Mouse (Mus musculus) liver, adult 2 months (tissue): ENCODE results near the gene Gm5901. TPM values are rescaled to one million over a fixed set of nuclear protein-coding genes. Genes with fewer than 3 reads are reported as not detected.
"Not testable (repeated sequence)": the region's sequence is repeated elsewhere in the genome, so short reads cannot be mapped to it uniquely, and the experiment has no call there.

Experiments used
- DNase-seq: peaks from one replicate; pipeline ENCODE4 v3.0.0-alpha.2; 2011; ENCODE audit warnings: low read depth, low spot score; ENCODE audit errors: extremely low read depth
- H3K27ac ChIP-seq: fragments of 200-500 bp; replicated peaks from 2 replicates; pipeline ENCODE4 v1.5.1; 2012; ENCODE audit warnings: low read depth, mild to moderate bottlenecking, control low read depth, inconsistent platforms, low read length; ENCODE audit not compliant: insufficient read depth
- H3K27me3 ChIP-seq: fragments of 200-500 bp; 2 replicates; pipeline ENCODE4 v1.6.1; 2012; ENCODE audit warnings: mild to moderate bottlenecking, moderate library complexity, low read length, inconsistent platforms; ENCODE audit not compliant: control insufficient read depth, insufficient read depth
- H3K36me3 ChIP-seq: fragments of 200-500 bp; 2 replicates; pipeline ENCODE4 v1.6.1; 2012; ENCODE audit warnings: low read length, inconsistent platforms; ENCODE audit not compliant: control insufficient read depth, insufficient read depth
- H3K4me1 ChIP-seq: fragments of 200-500 bp; 2 replicates; pipeline ENCODE4 v1.6.1; 2011; ENCODE audit warnings: low read length; ENCODE audit not compliant: control insufficient read depth, insufficient read depth
- H3K4me3 ChIP-seq: fragments of 200-500 bp; 2 replicates; pipeline ENCODE4 v1.5.1; 2011; ENCODE audit warnings: low read depth, mild to moderate bottlenecking, control low read depth, low read length, moderate library complexity; ENCODE audit not compliant: insufficient read depth
- H3K79me2 ChIP-seq: fragments of 200-500 bp; 2 replicates; pipeline ENCODE4 v1.6.1; 2012; ENCODE audit warnings: inconsistent platforms, mild to moderate bottlenecking, low read length, moderate library complexity; ENCODE audit not compliant: control insufficient read depth, insufficient read depth
- H3K9ac ChIP-seq: fragments of 200-500 bp; 2 replicates; pipeline ENCODE4 v1.6.1; 2012; ENCODE audit warnings: low read depth, mild to moderate bottlenecking, control low read depth, inconsistent platforms, low read length
- CTCF ChIP-seq: fragments of 200-500 bp; IDR thresholded peaks from 2 replicates; pipeline ENCODE4 v1.5.1; 2011; ENCODE audit warnings: low read depth, low read length, control low read depth
- POLR2A ChIP-seq: fragments of 200-500 bp; IDR thresholded peaks from 2 replicates; pipeline ENCODE4 v1.6.1; 2011; ENCODE audit warnings: low read length, control low read depth; ENCODE audit not compliant: insufficient read depth; ENCODE audit errors: extremely low read depth
- WGBS: fragments of 180-500 bp; shearing (Covaris S2); methylation state at CpG from one replicate; pipeline ENCODE4 v1.1.7; 2018; 5-methylcytosine and 5-hydroxymethylcytosine counted together
- polyA plus RNA-seq: library from polyadenylated mRNA; depleted of rRNA; stranded (reverse); fragments of >200 nt; gene quantifications from 2 replicates; pipeline ENCODE4 v1.2.3, GENCODE M21; 2012; rRNA removed
- total RNA-seq: library from RNA; depleted of rRNA; stranded (reverse); fragments of >200 nt; gene quantifications from 2 replicates; pipeline ENCODE4 v1.2.3, GENCODE M21; 2014; rRNA removed

Gene Gm5901
- total RNA-seq (not detected in 2 replicates), polyA plus RNA-seq (0.07 TPM in 1 of 2 replicates, not detected in the other)

DNA sequence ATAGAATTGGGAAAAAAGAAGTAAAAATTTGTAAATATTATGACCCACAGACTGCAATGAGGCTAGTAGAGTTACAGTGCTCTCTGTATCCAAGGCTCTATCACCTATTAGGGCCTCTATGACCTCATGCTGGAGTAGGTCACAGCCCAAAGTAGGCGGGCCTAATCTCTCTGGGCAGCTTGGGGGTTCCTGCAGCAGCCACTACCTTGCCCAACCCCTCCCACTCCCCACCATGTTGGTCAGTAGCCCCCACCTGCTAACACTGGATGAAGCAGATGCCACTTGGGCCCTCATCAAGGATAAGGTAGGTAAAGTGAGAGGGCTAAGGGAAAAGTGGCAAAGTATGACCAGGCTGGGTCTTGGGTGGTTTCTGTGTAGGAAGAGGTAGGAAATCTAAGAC, at the start of gene Gm5901:
TSS of gene Gm5901 (plus strand) at position 173 of the 400 bp plus-strand sequence.
- H3K4me1 ChIP-seq = no peaks in the 10 kb centered on the region
- no peaks in the 10 kb centered on the region for H3K27me3 ChIP-seq
- no peak within 1 kb of the TSS for H3K9ac ChIP-seq
- no peak for DNase-seq
- 85% methylated on average over 1 of the region's 1 CpGs for WGBS
- H3K79me2 ChIP-seq = no peaks in the 10 kb centered on the region
- H3K27ac ChIP-seq = no peak within 1 kb of the TSS
- TF ChIP-seq POLR2A (no peak), CTCF (no peak)
- H3K36me3 ChIP-seq = peaks cover 23% of the 10 kb centered on the region
- no peak within 1 kb of the TSS for H3K4me3 ChIP-seq

DNA sequence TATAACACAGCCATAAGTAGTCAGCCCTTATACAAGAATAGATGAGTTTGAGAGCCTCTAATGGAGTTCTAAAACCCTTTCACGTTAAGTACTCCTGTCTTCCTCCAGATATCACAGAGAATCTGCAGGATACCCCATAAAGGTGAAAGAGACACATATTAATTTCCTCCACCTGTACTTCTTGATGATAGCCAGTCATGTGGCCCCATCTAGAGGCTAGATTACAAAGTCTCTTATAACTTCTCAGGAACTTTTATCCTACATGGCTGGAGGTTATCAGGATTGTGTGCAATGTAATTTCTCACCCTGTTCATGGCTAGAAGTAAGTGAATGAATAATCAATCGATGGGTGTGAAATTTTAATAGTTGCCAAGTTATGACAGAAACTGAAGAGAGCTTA, 49.5 kb upstream of the Gm5901 start:
- no peak for DNase-seq
- Histone ChIP-seq H3K27me3 (no peaks in the 10 kb centered on the region), H3K36me3 (no peaks in the 10 kb centered on the region), H3K79me2 (no peaks in the 10 kb centered on the region), H3K9ac (no peak overlapping the region), H3K27ac (no peak overlapping the region), H3K4me1 (no peaks in the 10 kb centered on the region), H3K4me3 (no peak overlapping the region)
- TF ChIP-seq POLR2A = no peak
- no peak for TF ChIP-seq CTCF
- WGBS = 56% methylated on average over 2 of the region's 2 CpGs

DNA sequence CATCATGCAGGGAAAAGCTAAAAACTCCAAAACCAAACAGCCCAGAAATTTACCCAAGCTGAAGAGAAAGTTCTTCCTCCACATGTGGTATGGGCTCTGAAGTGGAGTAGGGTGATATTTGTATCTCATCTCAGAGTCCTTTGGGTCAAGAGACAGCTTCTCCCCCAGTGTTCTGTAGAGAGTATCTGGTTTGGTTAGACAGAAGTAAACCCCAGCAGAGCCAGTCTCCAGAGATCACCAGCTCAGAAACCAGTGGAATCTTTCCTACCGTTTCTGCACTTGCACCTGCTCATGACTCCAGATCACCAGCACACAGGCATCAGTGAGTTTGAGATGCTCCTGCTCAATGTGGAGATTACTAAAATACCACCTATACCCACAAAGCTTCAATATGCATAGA, 40.8 kb upstream of the Gm5901 start, which contains the start of gene Olfr690:
TSS of gene Olfr690 (minus strand) at position 101 of the 400 bp plus-strand sequence.
- Histone ChIP-seq H3K4me1 (no peaks in the 10 kb centered on the region), H3K4me3 (no peak within 1 kb of the TSS), H3K79me2 (no peaks in the 10 kb centered on the region), H3K27ac (no peak within 1 kb of the TSS), H3K36me3 (no peaks in the 10 kb centered on the region), H3K27me3 (no peaks in the 10 kb centered on the region), H3K9ac (no peak within 1 kb of the TSS)
- 83% methylated on average over 1 of the region's 1 CpGs for WGBS
- TF ChIP-seq CTCF (no peak), POLR2A (no peak)
- DNase-seq = no peak

DNA sequence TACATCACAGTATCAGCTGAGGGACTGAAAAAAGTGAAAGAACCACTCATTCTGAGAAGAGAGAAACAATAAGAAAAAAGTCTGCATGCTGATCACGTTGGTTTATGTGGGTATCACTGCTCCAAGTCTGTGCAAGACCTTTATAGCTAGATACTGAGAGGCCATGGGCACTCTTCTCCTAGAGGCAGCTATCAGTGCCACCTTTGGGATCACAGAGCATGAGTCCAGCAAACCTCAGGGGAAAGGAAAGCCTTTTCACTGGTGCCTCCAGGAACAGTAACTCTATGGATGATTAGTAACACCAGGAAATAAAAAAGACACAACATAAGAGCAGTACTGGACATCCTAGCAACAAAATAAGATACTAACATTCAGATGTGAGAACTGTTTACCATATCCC, 32.7 kb upstream of the Gm5901 start, which contains the start of gene Olfr691:
TSS of gene Olfr691 (minus strand) at position 101 of the 400 bp plus-strand sequence.
- H3K4me3 ChIP-seq = no peak within 1 kb of the TSS
- no peak within 1 kb of the TSS for H3K27ac ChIP-seq
- H3K9ac ChIP-seq = no peak within 1 kb of the TSS
- DNase-seq = no peak
- WGBS = 42% methylated on average over 1 of the region's 1 CpGs
- no peak for TF ChIP-seq POLR2A
- no peak for TF ChIP-seq CTCF
- H3K36me3 ChIP-seq = no peaks in the 10 kb centered on the region
- H3K27me3 ChIP-seq = no peaks in the 10 kb centered on the region
- no peaks in the 10 kb centered on the region for H3K79me2 ChIP-seq
- H3K4me1 ChIP-seq = no peaks in the 10 kb centered on the region

DNA sequence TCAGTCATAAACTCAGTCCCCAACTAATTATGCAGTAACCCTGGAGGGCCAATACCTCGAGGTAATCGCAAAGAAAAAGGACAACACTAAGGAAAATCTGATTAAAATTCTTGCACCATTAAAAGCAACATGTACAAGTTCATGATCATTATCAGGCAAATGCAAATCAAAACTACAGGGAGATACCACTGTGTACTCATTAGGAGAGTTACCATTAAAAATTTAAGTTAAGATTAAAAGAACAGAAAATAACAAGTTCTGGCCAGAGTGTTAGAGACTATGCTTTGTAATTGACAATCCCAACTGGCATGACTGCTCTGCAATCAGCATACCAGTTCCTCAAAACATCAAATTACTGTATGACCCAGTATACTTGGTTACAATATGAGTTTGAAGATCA, 32.1 kb upstream of the Gm5901 start:
- WGBS = 76% methylated on average over 2 of the region's 2 CpGs
- H3K4me3 ChIP-seq = no peak overlapping the region
- H3K79me2 ChIP-seq = no peaks in the 10 kb centered on the region
- H3K9ac ChIP-seq = no peak overlapping the region
- no peak overlapping the region for H3K27ac ChIP-seq
- H3K27me3 ChIP-seq = no peaks in the 10 kb centered on the region
- H3K36me3 ChIP-seq = no peaks in the 10 kb centered on the region
- DNase-seq = no peak
- no peak for TF ChIP-seq POLR2A
- H3K4me1 ChIP-seq = no peaks in the 10 kb centered on the region

DNA sequence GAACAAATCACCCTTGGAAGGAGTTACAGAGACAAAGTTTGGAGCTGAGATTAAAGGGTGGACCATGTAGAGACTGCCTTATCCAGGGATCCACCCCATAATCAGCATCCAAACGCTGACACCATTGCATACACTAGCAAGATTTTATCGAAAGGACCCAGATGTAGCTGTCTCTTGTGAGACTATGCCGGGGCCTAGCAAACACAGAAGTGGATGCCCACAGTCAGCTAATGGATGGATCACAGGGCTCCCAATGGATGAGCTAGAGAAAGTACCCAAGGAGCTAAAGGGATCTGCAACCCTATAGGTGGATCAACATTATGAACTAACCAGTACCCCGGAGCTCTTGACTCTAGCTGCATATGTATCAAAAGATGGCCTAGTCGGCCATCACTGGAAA, 18.8 kb upstream of the Gm5901 start:
- not testable (repeated sequence) for DNase-seq
- no CpG with 5 or more reads among the region's 5 CpGs for WGBS

DNA sequence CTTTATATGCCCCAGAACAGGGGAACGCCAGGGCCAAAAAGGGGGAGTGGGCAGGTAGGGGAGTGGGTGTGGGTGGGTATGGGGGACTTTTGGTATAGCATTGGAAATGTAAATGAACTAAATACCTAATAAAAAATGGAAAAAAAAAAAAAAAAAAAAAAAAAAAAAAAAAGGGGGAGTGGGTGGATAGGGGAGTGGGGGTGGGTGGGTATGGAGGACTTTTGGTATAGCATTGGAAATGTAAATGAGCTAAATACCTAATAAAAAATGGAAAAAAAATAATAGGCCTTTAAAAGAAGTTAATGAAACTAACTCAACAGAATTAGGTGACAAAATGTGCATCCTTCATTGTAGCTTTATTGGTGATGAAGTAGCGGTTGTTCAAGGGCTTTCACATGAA, 18.4 kb upstream of the Gm5901 start:
- not testable (repeated sequence) for DNase-seq, H3K27ac ChIP-seq, H3K27me3 ChIP-seq, H3K9ac ChIP-seq, H3K79me2 ChIP-seq, H3K36me3 ChIP-seq, H3K4me3 ChIP-seq, H3K4me1 ChIP-seq
- WGBS = 90% methylated on average over 1 of the region's 2 CpGs

More for the DNA sequence above, 18.8 kb upstream of the Gm5901 start:
- H3K27me3 ChIP-seq, H3K9ac ChIP-seq, H3K27ac ChIP-seq, H3K4me1 ChIP-seq, H3K79me2 ChIP-seq, H3K4me3 ChIP-seq, H3K36me3 ChIP-seq: not testable (repeated sequence)
